Mouse (Mus musculus) liver, embryonic 14.5 days (tissue): ENCODE results near the gene Plagl1.

ENCODE experiments used
- CTCF ChIP-seq: IDR thresholded peaks from 2 replicates; pipeline ENCODE4 v1.5.1; 2016; ENCODE audit warnings: antibody characterized with exemption, low read depth, control low read depth
- EP300 ChIP-seq: IDR thresholded peaks from 2 replicates; pipeline ENCODE4 v1.6.1; 2016; ENCODE audit warnings: antibody characterized with exemption, low read depth

DNA sequence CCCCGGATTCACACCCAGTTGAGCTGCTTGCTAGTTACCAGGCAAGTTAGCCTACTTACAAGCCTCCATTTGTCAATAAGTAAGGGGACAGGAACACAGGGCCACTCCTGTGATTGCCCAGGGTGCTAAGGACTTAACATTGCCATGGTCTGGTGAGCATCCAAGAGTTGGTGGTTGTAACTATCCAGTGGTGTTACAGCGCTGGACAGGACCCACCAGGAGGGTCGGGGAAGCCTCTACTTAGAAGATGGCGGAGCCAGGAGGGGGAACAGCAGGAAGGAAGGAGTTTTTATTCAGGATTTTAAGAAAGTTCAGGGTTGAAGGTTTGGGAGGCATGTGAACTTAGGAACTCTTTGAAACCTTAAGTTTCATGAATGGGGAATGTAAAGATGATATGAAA, 53.3 kb downstream of the Plagl1 start:
- no peak for TF ChIP-seq CTCF
- no peak for TF ChIP-seq EP300
